Mouse (Mus musculus): Measurements from ENCODE around the gene Capn7. TPM values are rescaled to one million over a fixed set of nuclear protein-coding genes. Genes with fewer than 3 reads are reported as not detected.

Gene Capn7
- total and polyA plus RNA-seq, 3 experiments = 23.2 to 83.7 (median 30.0) TPM

GRCm38 (mm10) chr14:31324851-31325250 is 11.6 kb upstream of the Capn7 start:
- Histone ChIP-seq H3K36me3 (ENCODE audit: control insufficient read depth in 1 of 2, insufficient read depth in 2 of 2, low read length in 2 of 2) (peaks cover 0 to 7% of the 10 kb centered on the region in 2 experiments; a peak in 2 of 4 replicates), H3K9me3 (replicated peaks; ENCODE audit: insufficient read depth, low read length) (no peaks in the 10 kb centered on the region), H3K4me3 (ENCODE audit: control insufficient read depth in 1 of 2, insufficient read depth in 1 of 2, low read depth in 2 of 2, low read length in 2 of 2) (peak overlapping the region; percentile 57 to 64), H3K79me2 (ENCODE audit: control insufficient read depth, insufficient read depth, low read length, poor library complexity) (no peaks in the 10 kb centered on the region), H3K27me3 (ENCODE audit: control insufficient read depth in 1 of 2, insufficient read depth in 2 of 2, low read length in 2 of 2) (no peaks in the 10 kb centered on the region), H3K27ac (ENCODE audit: control insufficient read depth, low read depth, low read length) (peak overlapping the region; percentile 76), H3K9ac (ENCODE audit: control insufficient read depth, low read depth, low read length, poor library complexity, severe bottlenecking) (peak overlapping the region; percentile 61), H3K4me1 (ENCODE audit: control insufficient read depth in 1 of 2, insufficient read depth in 2 of 2, low read length in 2 of 2) (peaks cover 4 to 5% of the 10 kb centered on the region in 2 experiments)
- TF ChIP-seq MYB (IDR thresholded peaks at IDR 0.05; ENCODE audit: low read depth, low read length) (no peak), RCOR1 (IDR thresholded peaks at IDR 0.05; ENCODE audit: low read depth, low read length) (no peak), RAD21 (IDR thresholded peaks at IDR 0.05; ENCODE audit: low read depth, low read length) (peak; percentile 82), ZMIZ1 (IDR thresholded peaks at IDR 0.05; ENCODE audit: low read depth, low read length) (no peak), MXI1 (IDR thresholded peaks at IDR 0.05; ENCODE audit: low read depth, low read length) (peak; percentile 74; the same call in 1 of the 2 replicates), TBP (IDR thresholded peaks at IDR 0.05; ENCODE audit: low read depth, low read length) (no peak), ZNF384 (IDR thresholded peaks at IDR 0.05; ENCODE audit: low read depth, low read length) (peak; percentile 65; the same call in 1 of the 2 replicates), CTCF (IDR thresholded peaks at IDR 0.05 in 2 of 3, conservative IDR thresholded peaks at IDR 0.05 in 1 of 3; ENCODE audit: control insufficient read depth in 1 of 3, insufficient read depth in 1 of 3, low read depth in 2 of 3, low read length in 3 of 3, poor library complexity in 1 of 3, severe bottlenecking in 1 of 3) (peak; percentile 65 to 87 (median 87)), SIN3A (IDR thresholded peaks at IDR 0.05; ENCODE audit: low read length) (peak; percentile 55; the same call in 1 of the 2 replicates), ZC3H11A (IDR thresholded peaks at IDR 0.05; ENCODE audit: low read depth, low read length) (peak; percentile 48), SMC3 (IDR thresholded peaks at IDR 0.05; ENCODE audit: low read depth, low read length) (peak; percentile 67), ETS1 (IDR thresholded peaks at IDR 0.05; ENCODE audit: low read depth, low read length) (no peak), TCF12 (IDR thresholded peaks at IDR 0.05; ENCODE audit: low read depth, low read length) (no peak)
- DNase-seq (ENCODE audit: low read depth, low spot score) = peak; percentile 89

GRCm38 (mm10) chr14:31325551-31325950 is 10.9 kb upstream of the Capn7 start:
- no peaks in the 10 kb centered on the region for H3K9me3 ChIP-seq (replicated peaks; ENCODE audit: insufficient read depth, low read length)
- H3K27ac ChIP-seq (ENCODE audit: control insufficient read depth, low read depth, low read length) = no peak overlapping the region
- no peak overlapping the region for H3K4me3 ChIP-seq (ENCODE audit: control insufficient read depth in 1 of 2, insufficient read depth in 1 of 2, low read depth in 2 of 2, low read length in 2 of 2)
- no peak overlapping the region for H3K9ac ChIP-seq (ENCODE audit: control insufficient read depth, low read depth, low read length, poor library complexity, severe bottlenecking)
- no peaks in the 10 kb centered on the region for H3K27me3 ChIP-seq (ENCODE audit: control insufficient read depth in 1 of 2, insufficient read depth in 2 of 2, low read length in 2 of 2)
- TF ChIP-seq SMC3 (IDR thresholded peaks at IDR 0.05; ENCODE audit: low read depth, low read length) (peak; percentile 22), MAZ (IDR thresholded peaks at IDR 0.05; ENCODE audit: low read depth, low read length) (peak; percentile 60; the same call in 1 of the 2 replicates), NRF1 (IDR thresholded peaks at IDR 0.05; ENCODE audit: insufficient read depth, low read depth, low read length, poor library complexity, severe bottlenecking) (no peak), CTCF (IDR thresholded peaks at IDR 0.05 in 2 of 3, conservative IDR thresholded peaks at IDR 0.05 in 1 of 3; ENCODE audit: control insufficient read depth in 1 of 3, insufficient read depth in 1 of 3, low read depth in 2 of 3, low read length in 3 of 3, poor library complexity in 1 of 3, severe bottlenecking in 1 of 3) (peak; percentile 22 to 57 (median 43); a peak in 5 of 6 replicates)
- DNase-seq (ENCODE audit: low read depth, low spot score) = peak; percentile 35
- H3K4me1 ChIP-seq (ENCODE audit: control insufficient read depth in 1 of 2, insufficient read depth in 2 of 2, low read length in 2 of 2) = peaks cover 4 to 5% of the 10 kb centered on the region in 2 experiments
- no peaks in the 10 kb centered on the region for H3K79me2 ChIP-seq (ENCODE audit: control insufficient read depth, insufficient read depth, low read length, poor library complexity)
- peaks cover 0 to 7% of the 10 kb centered on the region in 2 experiments; a peak in 2 of 4 replicates for H3K36me3 ChIP-seq (ENCODE audit: control insufficient read depth in 1 of 2, insufficient read depth in 2 of 2, low read length in 2 of 2)

All from MEL (cell line).